Mouse (Mus musculus): ENCODE results near the gene Ier2. TPM values are rescaled to one million over a fixed set of nuclear protein-coding genes. Genes with fewer than 3 reads are reported as not detected.

Ier2 gene
- total RNA-seq, 2 experiments from 2014 or later = 9.5 to 12.5 TPM

Other genes starting within 250 kb of the Ier2 start
- 10 to 100 TPM; 82.9 to 97.3 TPM for gene Trmt1, start 23.5 kb upstream of the Ier2 start, total RNA-seq (2021)
- gene Nacc1, start 25.0 kb upstream of the Ier2 start, total RNA-seq (2021) = 10 to 100 TPM; 84.0 to 85.6 TPM
- 1 to 10 TPM; 3.4 to 4.2 TPM for gene Lyl1, start 38.6 kb upstream of the Ier2 start, total RNA-seq (2021)
- gene G430095P16Rik, start 60.2 kb upstream of the Ier2 start, total RNA-seq (2021) = not detected
- 100 to 1,000 TPM; 519 to 562 TPM for gene Nfix, start 137.5 kb upstream of the Ier2 start, total RNA-seq (2021)
- gene Dand5, start 160.0 kb upstream of the Ier2 start, total RNA-seq (2021) = 1 to 10 TPM; 7.4 to 8.6 TPM
- gene Gadd45gip1, start 168.7 kb upstream of the Ier2 start, total RNA-seq (2021) = 10 to 100 TPM; 19.4 to 20.4 TPM
- 10 to 100 TPM; 59.4 to 64.8 TPM for gene Rad23a, start 177.8 kb upstream of the Ier2 start, total RNA-seq (2021)
- 100 to 1,000 TPM; 453 to 590 TPM for gene Calr, start 184.1 kb upstream of the Ier2 start, total RNA-seq (2021)
- 10 to 100 TPM; 55.3 to 58.4 TPM for gene Farsa, start 194.1 kb upstream of the Ier2 start, total RNA-seq (2021)
- 10 to 100 TPM; 21.4 to 24.5 TPM for gene Syce2, start 209.3 kb upstream of the Ier2 start, total RNA-seq (2021)
- 10 to 100 TPM; 35.0 to 35.6 TPM for gene Gcdh, start 231.1 kb upstream of the Ier2 start, total RNA-seq (2021)
- gene Klf1, start 239.1 kb upstream of the Ier2 start, total RNA-seq (2021) = not detected
- gene Dnase2a, start 245.7 kb upstream of the Ier2 start, total RNA-seq (2021) = 1 to 10 TPM; 4.0 TPM

Measured in layer of hippocampus, postnatal 14 days (tissue).